Mouse (Mus musculus) CD8-positive naive resting alpha-beta T cell, adult 2 months (primary cell): Measurements from ENCODE around the gene Vmn1r165.
"Not testable (repeated sequence)": the region's sequence is repeated elsewhere in the genome, so short reads cannot be mapped to it uniquely, and the experiment has no call there.

Source experiments
- DNase-seq, 2 experiments: peaks; one replicate each; pipeline ENCODE4 v3.0.0; 2022; ENCODE audit warnings: low read depth in 2 of 2, low spot score in 2 of 2

Gene Vmn1r165

DNA sequence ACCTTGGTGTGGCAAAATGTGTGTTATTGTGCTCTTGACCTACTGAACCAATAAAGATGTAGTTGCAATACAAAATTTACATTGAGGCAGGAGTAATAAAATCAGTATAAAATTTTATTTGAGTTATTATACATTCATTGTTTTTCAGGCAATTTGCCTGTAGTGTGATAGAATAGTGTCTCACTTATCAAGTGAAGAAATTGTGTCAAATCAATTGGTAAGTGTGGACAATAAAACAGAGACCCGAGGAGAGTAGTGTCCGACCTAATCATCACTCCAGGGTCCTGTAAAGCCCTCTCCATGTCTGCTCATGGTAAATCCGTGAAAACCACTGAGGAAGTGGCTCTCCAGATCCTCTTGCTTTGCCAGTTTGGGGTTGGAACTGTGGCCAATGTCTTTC is at the start of gene Vmn1r165:
Vmn1r165 (plus strand) TSS at position 301 of the 400 bp plus-strand sequence.
- DNase-seq = not testable (repeated sequence)

- not testable (repeated sequence) for DNase-seq
These were observed 34.5 kb downstream of the Vmn1r165 start, which contains the start of gene Vmn1r166 for GRCm38 (mm10) chr7:23251582-23251981. Vmn1r166 (minus strand) TSS chr7:23251682.
